Mouse (Mus musculus) gastrocnemius, postnatal 4 days (tissue): ENCODE data around the gene Ccdc125. TPM values are rescaled to one million over a fixed set of nuclear protein-coding genes. Genes with fewer than 3 reads are reported as not detected.

ENCODE experiments used
- DNase-seq, 2 experiments: peaks; one replicate each; pipeline ENCODE4 v3.0.0; 2021 to 2022; ENCODE audit warnings: low spot score in 2 of 2, mixed read lengths in 2 of 2
- long read RNA-seq, 2 experiments: library from polyadenylated mRNA; stranded (forward); transcript quantifications; one replicate each; pipeline ENCODE4 v2.0.0; 2021
- total RNA-seq, 2 experiments: library from RNA; stranded (reverse); gene quantifications; 2 replicates each; pipeline ENCODE4 v1.2.3; 2021

The Ccdc125 gene
- total RNA-seq, result 1 to 10 TPM; 1.0 to 1.5 TPM
- long read RNA-seq, experiment 1, partial matches to known transcripts, result 0 of 5 reads
- long read RNA-seq, experiment 1, other reads (novel, unspliced or antisense), result 1 of 5 reads
- long read RNA-seq, experiment 2, partial matches to known transcripts, result 0 of 1 reads
- long read RNA-seq, experiment 2, other reads (novel, unspliced or antisense), result 1 of 1 reads

DNA sequence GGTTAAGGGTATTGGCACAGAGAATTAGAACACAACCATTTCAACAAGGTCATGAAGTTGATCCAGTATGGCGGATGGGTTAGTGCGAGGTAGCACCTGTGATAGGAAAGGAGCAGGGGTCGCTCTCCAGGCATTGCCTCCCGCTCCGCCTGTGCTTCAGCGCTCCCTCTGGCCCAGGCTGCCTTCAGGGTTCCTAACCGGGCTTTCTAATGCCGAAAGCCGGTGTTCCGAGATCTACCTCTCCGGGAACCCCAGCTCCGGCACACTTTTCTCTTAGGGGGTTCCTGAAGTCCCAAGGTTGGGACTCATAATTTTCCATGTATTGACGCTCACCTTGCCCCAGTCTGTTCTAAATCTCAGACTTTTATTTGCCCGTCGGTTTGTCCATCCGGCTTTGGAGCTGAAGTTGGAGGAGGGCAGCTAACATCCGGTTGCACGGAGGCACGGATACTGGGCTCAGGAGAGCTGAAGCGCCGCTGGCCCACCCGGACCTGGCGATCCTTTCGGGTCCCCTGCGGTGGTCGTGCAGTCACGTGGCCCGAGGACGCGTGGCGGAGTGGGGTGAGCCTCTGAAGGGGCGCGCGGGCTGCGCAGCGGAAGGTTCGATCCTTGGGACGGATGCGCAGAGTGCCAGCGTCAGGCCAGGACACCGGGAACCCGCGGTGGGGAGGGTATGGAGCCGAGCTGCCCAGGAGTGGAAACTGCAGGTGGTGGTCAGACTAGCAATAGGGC, at the start of gene Ccdc125:
Gene Ccdc125, plus strand, starts transcription at position 427 of the 732 bp plus-strand sequence.
- peak in 1 of 2 experiments; percentile 23 for DNase-seq

- DNase-seq, result no peak
These were observed 47.3 kb upstream of the Ccdc125 start for GRCm38 (mm10) chr13:100622241-100622640.

GRCm38 (mm10) chr13:100634106-100634691, 35.3 kb upstream of the Ccdc125 start:
- DNase-seq, result no peak

- no peak for DNase-seq
These were observed 26.9 kb upstream of the Ccdc125 start for GRCm38 (mm10) chr13:100642471-100643209.

GRCm38 (mm10) chr13:100648223-100648622, 21.3 kb upstream of the Ccdc125 start:
- DNase-seq, result no peak

- peak; percentile 86 to 95 for DNase-seq
These were observed 18.7 kb upstream of the Ccdc125 start, which contains the start of the genes Ak6 and Rad17 for GRCm38 (mm10) chr13:100650550-100651438. Ak6 (plus strand) TSS chr13:100650979. Rad17 (minus strand) TSS chr13:100651051.

GRCm38 (mm10) chr13:100651439-100652186, 17.9 kb upstream of the Ccdc125 start, which contains the start of gene Taf9:
Taf9 (plus strand) TSS chr13:100651579.
- DNase-seq, result no peak

DNA sequence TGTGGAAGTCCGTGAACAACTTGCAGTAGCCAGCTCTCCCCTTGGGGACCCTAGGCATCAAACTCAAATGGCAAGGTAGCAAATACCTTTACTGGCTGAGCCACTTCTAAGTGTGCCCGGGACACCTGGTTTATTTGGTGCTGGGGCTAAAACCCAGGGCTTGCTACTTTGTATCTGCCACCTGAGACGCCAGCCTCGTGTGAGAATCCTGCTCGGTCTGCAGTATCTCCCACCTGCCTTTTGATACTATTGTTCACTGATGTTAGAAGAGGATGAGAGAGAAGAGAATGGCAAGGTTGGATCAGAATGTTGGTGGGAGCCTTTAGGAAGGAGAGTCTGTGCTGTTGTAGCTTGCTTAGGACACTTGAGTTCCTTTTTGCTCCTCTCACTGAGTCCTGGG, 11.4 kb upstream of the Ccdc125 start:
- DNase-seq, result no peak

- peak in 1 of 2 experiments; percentile 49 for DNase-seq
These were observed 9.6 kb upstream of the Ccdc125 start for GRCm38 (mm10) chr13:100659864-100660456.

DNA sequence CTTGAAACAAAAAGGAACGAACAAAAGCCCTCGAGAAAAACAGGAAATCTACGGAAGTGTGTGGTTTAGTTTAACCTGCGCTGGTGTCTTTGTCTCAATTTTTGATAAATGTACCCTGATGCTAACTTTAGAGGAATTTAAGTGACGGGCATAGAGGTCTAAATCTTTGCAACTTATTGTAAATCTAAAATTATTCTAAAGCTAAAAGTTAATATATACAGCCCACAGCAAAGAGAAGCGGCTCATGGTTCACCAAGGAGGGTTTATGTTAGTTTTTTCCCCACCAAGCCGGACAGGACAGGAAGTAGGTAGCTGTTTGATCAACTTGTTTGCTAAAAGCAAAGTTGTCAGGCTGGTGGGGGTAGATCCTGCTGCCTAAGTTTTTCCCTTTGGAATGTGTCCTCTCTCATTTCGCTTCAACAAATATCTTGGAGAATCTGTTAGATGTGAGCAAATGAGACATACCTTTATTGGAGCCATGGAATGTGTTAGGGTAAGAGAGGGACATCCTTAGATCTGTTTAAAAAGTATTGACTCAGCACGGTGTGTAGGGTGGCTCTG, 744 bp downstream of the Ccdc125 start:
- no peak for DNase-seq

- DNase-seq, result no peak
These were observed 6.6 kb downstream of the Ccdc125 start for GRCm38 (mm10) chr13:100675936-100676635.

DNA sequence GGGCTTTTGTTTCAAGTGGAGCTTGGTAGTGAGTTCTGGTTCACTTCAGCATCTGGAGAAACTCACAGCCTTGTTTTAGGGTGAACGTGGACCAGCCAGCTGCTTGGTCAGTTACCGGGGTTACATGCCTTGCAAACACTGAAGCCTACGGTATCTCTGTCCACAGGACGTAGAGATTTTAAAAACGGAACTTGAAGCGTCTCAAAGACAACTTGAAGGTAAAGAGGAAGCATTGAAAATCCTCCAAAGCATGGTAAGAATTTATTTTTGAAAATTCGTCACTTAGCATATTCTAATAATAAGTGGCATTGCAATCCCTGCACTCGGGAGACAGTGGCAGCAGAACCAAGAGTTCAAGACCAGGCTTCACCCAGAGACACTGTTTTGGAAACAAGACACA, 12.1 kb downstream of the Ccdc125 start:
- DNase-seq, result no peak

DNA sequence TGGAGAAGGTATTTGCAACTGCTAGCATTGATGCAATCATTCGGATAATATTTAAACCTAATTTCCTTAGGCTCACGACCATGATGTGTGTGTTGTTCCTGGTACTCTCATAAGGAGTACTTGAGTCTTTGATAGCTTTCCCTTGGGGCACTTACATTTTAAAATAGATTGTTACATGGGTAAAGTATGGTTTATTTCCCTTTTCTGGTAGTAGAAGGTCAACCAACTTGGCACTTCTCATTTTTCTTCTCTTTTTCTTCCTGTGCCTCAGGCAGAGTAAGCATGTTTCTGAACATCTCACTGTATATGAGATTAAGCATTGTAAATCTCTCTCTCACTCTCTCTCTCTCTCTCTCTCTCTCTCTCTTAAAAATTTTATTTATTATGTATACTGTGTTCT, 13.3 kb downstream of the Ccdc125 start:
- no peak for DNase-seq

DNA sequence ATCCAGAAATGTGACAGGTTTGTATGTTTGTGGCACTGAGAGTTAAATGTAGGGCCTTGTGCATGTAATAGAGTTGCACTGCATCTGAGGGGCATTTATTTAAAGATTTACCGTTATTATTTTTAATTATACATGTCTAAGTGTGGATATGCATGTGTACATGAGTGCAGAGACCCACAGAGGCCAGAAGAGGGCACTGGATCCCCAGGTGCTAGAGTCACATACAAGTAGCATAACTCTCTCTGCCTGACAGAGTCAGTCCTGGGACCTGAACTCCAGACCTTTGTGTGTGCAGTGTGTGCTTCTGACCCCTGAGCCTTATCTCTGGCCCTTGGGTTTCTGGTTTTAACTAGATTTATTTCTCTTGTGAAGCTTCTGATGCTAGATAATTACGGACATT, 14.8 kb downstream of the Ccdc125 start:
- DNase-seq, result no peak

- no peak for DNase-seq
These were observed 18.0 kb downstream of the Ccdc125 start for GRCm38 (mm10) chr13:100687513-100687912.

DNA sequence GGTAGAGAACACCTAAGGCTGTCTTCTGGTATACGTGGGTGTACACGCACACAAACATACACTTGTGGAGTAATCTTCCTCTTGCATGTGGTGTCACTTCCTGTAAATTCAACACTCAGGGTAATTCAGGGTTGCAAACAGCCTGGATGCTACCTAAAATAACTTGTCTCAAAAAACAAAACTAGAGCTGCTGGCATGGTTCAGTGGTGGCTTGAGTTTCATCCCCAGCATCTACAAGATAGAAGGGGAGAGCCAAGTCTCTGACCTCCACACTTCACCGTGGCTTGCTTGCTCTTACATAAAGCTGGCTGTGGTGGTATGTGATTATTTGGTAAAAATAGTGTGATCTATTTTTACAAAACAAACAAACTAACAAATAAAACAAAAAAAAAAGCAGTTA, 28.0 kb downstream of the Ccdc125 start:
- DNase-seq, result no peak

GRCm38 (mm10) chr13:100698866-100699265, 29.3 kb downstream of the Ccdc125 start:
- no peak for DNase-seq

- DNase-seq, result no peak
These were observed 34.0 kb downstream of the Ccdc125 start for GRCm38 (mm10) chr13:100703468-100703867.
